In genomic region chr4:125765171-125765570, GRCm38 (mm10) we compare ENCODE assay signal across 21 mouse cellular contexts.
DNase-seq lines count a peak whose midpoint lies in the region; TF ChIP-seq lines count a peak whose summit lies in the region.
"Had no signal": no experiment of that assay in that cellular context is flagged by ENCODE, and none has a peak within 500 bp of the region (broad histone marks: within the 10 kb centered on the region; RNA-seq: fewer than 3 reads in every experiment).

No protein-coding gene starts in this region.

- intact Hi-C loops in left cerebral cortex, adult 2 months (cut with DNase I), result no loop called here

- no peak for TF ChIP-seq CTCF in left cerebral cortex, adult 2 months (IDR thresholded peaks at IDR 0.05)

- no peak overlapping the region for H3K27ac ChIP-seq in left cerebral cortex, adult 2 months
- H3K27ac ChIP-seq: forebrain, embryonic 10.5 days; hindbrain, embryonic 12.5 days; liver, embryonic 15.5 days; midbrain, embryonic 15.5 days; neural tube, embryonic 13.5 days had no signal

- DNase-seq in cerebellum, adult 11-12 months, result peak; percentile 32
- no peak for DNase-seq in cerebellum, postnatal 4 days (ENCODE audit: low spot score in 2 of 2)
- DNase-seq in kidney, adult 11 months, result peak; percentile 6
- DNase-seq in kidney, postnatal 4 days, result no peak
- peak; percentile 14 to 19 for DNase-seq in cerebellum, adult 18-20 months
- peak; percentile 38 to 41 for DNase-seq in cerebellum, postnatal 10 days
- DNase-seq in left cerebral cortex, adult 2 months (ENCODE audit: extremely low spot score in 1 of 2, low spot score in 2 of 2), result no peak
- DNase-seq: heart, postnatal 14 days; layer of hippocampus, adult 9-11 months; left cerebral cortex, postnatal 4 days; liver; retina, postnatal 1 day; right cerebral cortex, postnatal 25 days; spleen, adult 18-20 months had no signal

- no peak overlapping the region for H3K4me3 ChIP-seq in left cerebral cortex, adult 2 months
- H3K4me3 ChIP-seq: forebrain, embryonic 10.5 days; heart, embryonic 12.5 days; hindbrain, embryonic 12.5 days; liver, embryonic 15.5 days; midbrain, embryonic 15.5 days; myocyte; neural tube, embryonic 13.5 days had no signal

Comparison
In these comparisons a context has a peak if more than half of its experiments do, and no peak if none do; other contexts are left out.
1. DNase-seq: peak in cerebellum, adult 11-12 months (single experiment), kidney, adult 11 months (single experiment), cerebellum, adult 18-20 months (2 of 2) and cerebellum, postnatal 10 days (2 of 2); none in cerebellum, postnatal 4 days (0 of 2), kidney, postnatal 4 days (0 of 2) and left cerebral cortex, adult 2 months (0 of 2).